Mouse (Mus musculus): ENCODE data around the gene Fgr. TPM values are rescaled to one million over a fixed set of nuclear protein-coding genes. Genes with fewer than 3 reads are reported as not detected.
A peak's percentile ranks its signal among the peaks of the same experiment; 100 is the strongest.

Gene Fgr
- polyA plus RNA-seq, 1 experiment from 2014 or later = 0.06 TPM

DNA sequence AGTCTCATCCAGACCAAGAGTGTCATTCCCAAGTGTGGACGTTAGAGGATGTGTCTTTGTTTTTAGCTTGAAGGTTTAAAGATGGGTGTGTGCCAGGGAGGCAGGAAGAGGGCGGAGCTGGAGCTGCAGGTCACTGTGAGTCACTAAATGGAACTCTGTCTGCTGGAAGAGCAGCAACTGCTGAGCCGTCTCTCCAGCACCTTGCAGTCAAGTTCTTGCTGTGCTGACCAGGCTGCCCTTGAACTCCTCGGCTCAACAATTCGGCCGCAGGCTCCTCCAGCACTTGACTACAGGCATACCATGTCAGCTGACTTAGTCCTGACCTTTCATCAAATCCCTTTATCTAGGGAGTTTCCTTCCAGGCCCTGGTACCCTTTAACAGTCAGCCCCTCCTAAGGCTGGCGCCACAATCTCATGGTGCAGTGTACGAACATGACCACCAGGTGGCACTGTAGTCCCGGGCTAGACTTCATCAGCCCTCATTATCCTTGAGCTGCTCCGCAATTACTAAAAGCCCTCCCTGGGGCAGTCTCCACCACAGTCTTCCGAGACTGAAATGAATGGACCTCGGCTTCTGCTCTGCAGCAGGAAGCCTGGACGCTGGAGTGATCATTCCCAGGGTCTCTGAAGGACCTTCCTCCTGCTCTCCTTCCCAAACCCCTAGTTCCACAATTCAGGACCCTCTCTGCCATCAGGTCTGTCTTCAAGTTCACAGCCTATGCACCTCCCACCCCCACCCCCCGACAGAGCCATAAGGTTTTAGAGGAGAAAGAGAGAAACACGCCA is 28.4 kb upstream of the Fgr start:
- H3K4me2 ChIP-seq (replicated peaks) = peak overlapping the region; percentile 43
- peaks cover 13% of the 10 kb centered on the region for H3K4me1 ChIP-seq
- no peaks in the 10 kb centered on the region for H3K27me3 ChIP-seq
- peak; percentile 86 for ATAC-seq (replicated peaks)
- WGBS = 6% methylated on average over 15 of the region's 15 CpGs
- peak overlapping the region; percentile 71 for H3K27ac ChIP-seq (replicated peaks)
- H3K9me3 ChIP-seq = no peaks in the 10 kb centered on the region
- H3K9ac ChIP-seq (replicated peaks) = peak overlapping the region; percentile 27
- peak overlapping the region; percentile 16 for H3K4me3 ChIP-seq
- no peaks in the 10 kb centered on the region for H3K36me3 ChIP-seq

- ATAC-seq (replicated peaks) = peak; percentile 59
- no peaks in the 10 kb centered on the region for H3K36me3 ChIP-seq
- WGBS = 14% methylated on average over 27 of the region's 27 CpGs
- peak overlapping the region; percentile 16 for H3K4me3 ChIP-seq
- H3K9me3 ChIP-seq = no peaks in the 10 kb centered on the region
- peaks cover 13% of the 10 kb centered on the region for H3K4me1 ChIP-seq
- peak overlapping the region; percentile 71 for H3K27ac ChIP-seq (replicated peaks)
- H3K9ac ChIP-seq (replicated peaks) = peak overlapping the region; percentile 27
- H3K4me2 ChIP-seq (replicated peaks) = peak overlapping the region; percentile 43
- H3K27me3 ChIP-seq = no peaks in the 10 kb centered on the region
Measured at GRCm38 (mm10) chr4:132946047-132947001, 27.6 kb upstream of the Fgr start.

- Histone ChIP-seq H3K27ac (replicated peaks) (no peak overlapping the region), H3K4me2 (replicated peaks) (peak overlapping the region; percentile 29), H3K27me3 (no peaks in the 10 kb centered on the region), H3K4me1 (peaks cover 13% of the 10 kb centered on the region), H3K9ac (replicated peaks) (no peak overlapping the region), H3K4me3 (peak overlapping the region; percentile 15), H3K36me3 (no peaks in the 10 kb centered on the region), H3K9me3 (no peaks in the 10 kb centered on the region)
- ATAC-seq (replicated peaks) = no peak
- WGBS = 24% methylated on average over 24 of the region's 24 CpGs
Measured at GRCm38 (mm10) chr4:132949882-132950532, 23.9 kb upstream of the Fgr start.

- no peak overlapping the region for H3K4me3 ChIP-seq
- no peaks in the 10 kb centered on the region for H3K27me3 ChIP-seq
- peaks cover 9% of the 10 kb centered on the region for H3K4me1 ChIP-seq
- H3K36me3 ChIP-seq = no peaks in the 10 kb centered on the region
- no peak overlapping the region for H3K27ac ChIP-seq (replicated peaks)
- WGBS = 58% methylated on average over 2 of the region's 2 CpGs
- H3K9ac ChIP-seq (replicated peaks) = no peak overlapping the region
- ATAC-seq (replicated peaks) = no peak
- H3K9me3 ChIP-seq = no peaks in the 10 kb centered on the region
- H3K4me2 ChIP-seq (replicated peaks) = no peak overlapping the region
Measured at GRCm38 (mm10) chr4:132950999-132951398, 22.9 kb upstream of the Fgr start.

GRCm38 (mm10) chr4:132954530-132955394 is 19.1 kb upstream of the Fgr start:
- no peak overlapping the region for H3K27ac ChIP-seq (replicated peaks)
- H3K9ac ChIP-seq (replicated peaks) = no peak overlapping the region
- no peaks in the 10 kb centered on the region for H3K27me3 ChIP-seq
- no peak overlapping the region for H3K4me3 ChIP-seq
- H3K36me3 ChIP-seq = no peaks in the 10 kb centered on the region
- H3K4me2 ChIP-seq (replicated peaks) = no peak overlapping the region
- peaks cover 11% of the 10 kb centered on the region for H3K4me1 ChIP-seq
- H3K9me3 ChIP-seq = no peaks in the 10 kb centered on the region
- 60% methylated on average over 7 of the region's 7 CpGs for WGBS
- ATAC-seq (replicated peaks) = no peak

- WGBS = 20% methylated on average over 2 of the region's 2 CpGs
- H3K27me3 ChIP-seq = no peaks in the 10 kb centered on the region
- H3K4me3 ChIP-seq = no peak overlapping the region
- no peak overlapping the region for H3K9ac ChIP-seq (replicated peaks)
- ATAC-seq (replicated peaks) = no peak
- H3K27ac ChIP-seq (replicated peaks) = no peak overlapping the region
- no peaks in the 10 kb centered on the region for H3K9me3 ChIP-seq
- H3K36me3 ChIP-seq = no peaks in the 10 kb centered on the region
- H3K4me2 ChIP-seq (replicated peaks) = no peak overlapping the region
- peaks cover 11% of the 10 kb centered on the region for H3K4me1 ChIP-seq
Measured at GRCm38 (mm10) chr4:132955395-132955791, 18.5 kb upstream of the Fgr start.

- Histone ChIP-seq H3K4me3 (no peak overlapping the region), H3K4me1 (peaks cover 11% of the 10 kb centered on the region), H3K27ac (replicated peaks) (peak overlapping the region; percentile 79), H3K4me2 (replicated peaks) (no peak overlapping the region), H3K9ac (replicated peaks) (0 out of 2 replicates have a peak overlapping the region, but pooled peaks have one; percentile 7), H3K9me3 (no peaks in the 10 kb centered on the region), H3K36me3 (no peaks in the 10 kb centered on the region), H3K27me3 (no peaks in the 10 kb centered on the region)
- 5% methylated on average over 10 of the region's 10 CpGs for WGBS
- peak; percentile 48; the same call in 1 of the 2 replicates for ATAC-seq (replicated peaks)
Measured at GRCm38 (mm10) chr4:132958741-132959678, 14.9 kb upstream of the Fgr start.

- Histone ChIP-seq H3K27ac (replicated peaks) (peak overlapping the region; percentile 79), H3K9ac (replicated peaks) (no peak overlapping the region), H3K4me3 (no peak overlapping the region), H3K4me2 (replicated peaks) (no peak overlapping the region), H3K27me3 (no peaks in the 10 kb centered on the region), H3K4me1 (peaks cover 11% of the 10 kb centered on the region), H3K36me3 (no peaks in the 10 kb centered on the region), H3K9me3 (no peaks in the 10 kb centered on the region)
- 56% methylated on average over 3 of the region's 3 CpGs for WGBS
- ATAC-seq (replicated peaks) = no peak
Measured at GRCm38 (mm10) chr4:132959679-132960045, 14.2 kb upstream of the Fgr start.

DNA sequence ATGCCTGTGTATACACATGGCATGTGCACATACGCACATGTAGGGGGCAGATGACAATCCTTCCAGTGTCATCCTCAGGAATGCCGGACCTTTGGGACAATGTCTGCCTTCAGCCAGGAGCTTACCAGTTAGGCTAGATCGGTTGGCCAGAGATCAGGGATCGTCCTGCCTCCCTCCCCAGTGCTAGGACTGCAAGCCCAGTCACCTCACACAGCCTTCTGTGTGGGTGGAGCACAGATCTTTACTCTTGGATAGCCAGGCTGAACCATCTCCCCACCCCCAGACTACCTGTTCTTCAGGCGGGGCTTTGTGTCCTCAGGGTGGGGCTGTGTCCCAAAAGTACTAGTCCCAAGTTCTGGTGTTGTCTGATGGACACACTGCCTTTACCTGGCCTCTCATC is 13.6 kb upstream of the Fgr start:
- Histone ChIP-seq H3K9me3 (no peaks in the 10 kb centered on the region), H3K27me3 (no peaks in the 10 kb centered on the region), H3K4me3 (no peak overlapping the region), H3K4me1 (peaks cover 11% of the 10 kb centered on the region), H3K9ac (replicated peaks) (no peak overlapping the region), H3K27ac (replicated peaks) (no peak overlapping the region), H3K4me2 (replicated peaks) (no peak overlapping the region), H3K36me3 (no peaks in the 10 kb centered on the region)
- 72% methylated on average over 5 of the region's 5 CpGs for WGBS
- ATAC-seq (replicated peaks) = no peak

DNA sequence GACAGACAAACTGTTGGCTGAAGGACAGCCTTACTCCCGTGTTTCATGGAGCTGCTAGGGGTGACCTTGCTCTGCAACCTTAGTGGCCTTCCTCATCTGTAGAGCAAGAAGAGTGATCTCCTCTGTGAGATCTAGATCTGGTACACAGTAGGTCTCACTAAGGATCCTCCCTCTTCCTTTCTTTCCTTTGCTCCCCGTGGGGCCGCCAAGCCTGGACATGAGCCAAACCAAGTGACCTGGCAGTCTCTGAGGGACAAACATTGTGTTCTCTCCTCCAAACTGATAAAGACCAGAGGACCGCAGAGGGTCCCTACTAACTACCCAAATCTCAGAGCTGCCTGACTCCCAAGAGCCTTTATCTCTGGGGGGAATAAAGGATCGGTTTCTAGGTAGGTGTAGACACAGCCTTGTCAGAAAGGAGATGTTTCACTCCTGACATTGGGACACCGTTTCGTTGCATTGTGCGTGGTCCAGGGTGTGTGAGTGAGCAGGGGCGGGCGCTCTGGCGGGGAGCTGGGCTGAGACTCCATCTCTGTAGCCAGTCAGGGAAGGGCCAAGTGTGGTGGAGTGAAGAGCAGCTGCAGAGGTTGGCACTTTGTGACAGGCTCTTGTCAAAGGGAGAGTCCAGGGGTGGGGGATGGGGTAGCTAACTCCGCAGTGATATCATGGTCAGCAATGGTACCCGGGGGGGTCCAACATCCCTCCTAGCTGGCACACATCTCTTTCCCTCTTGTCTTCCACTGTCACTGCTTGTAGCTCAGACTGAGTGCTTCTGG is 12.8 kb upstream of the Fgr start:
- no peak overlapping the region for H3K4me2 ChIP-seq (replicated peaks)
- H3K9ac ChIP-seq (replicated peaks) = no peak overlapping the region
- no peak for ATAC-seq (replicated peaks)
- WGBS = 59% methylated on average over 13 of the region's 13 CpGs
- H3K4me1 ChIP-seq = peaks cover 11% of the 10 kb centered on the region
- no peak overlapping the region for H3K27ac ChIP-seq (replicated peaks)
- H3K4me3 ChIP-seq = no peak overlapping the region
- no peaks in the 10 kb centered on the region for H3K36me3 ChIP-seq
- H3K27me3 ChIP-seq = no peaks in the 10 kb centered on the region
- no peaks in the 10 kb centered on the region for H3K9me3 ChIP-seq

Data from forebrain, embryonic 15.5 days (tissue).